Mouse (Mus musculus) kidney, adult 2 months (tissue): ENCODE measurements around the gene Slc45a2. TPM values are rescaled to one million over a fixed set of nuclear protein-coding genes. Genes with fewer than 3 reads are reported as not detected.

ENCODE experiments used
- DNase-seq: peaks from one replicate; pipeline ENCODE4 v3.0.0; 2021
- H3K27ac ChIP-seq: fragments of 200-500 bp; 2 replicates; pipeline ENCODE4 v1.5.1; 2012; ENCODE audit warnings: low read depth, low read length, control low read depth, inconsistent platforms; ENCODE audit not compliant: insufficient read depth
- H3K27me3 ChIP-seq: fragments of 200-500 bp; replicated peaks from 2 replicates; pipeline ENCODE4 v1.6.1; 2012; ENCODE audit warnings: mild to moderate bottlenecking, moderate library complexity, low read length, inconsistent platforms; ENCODE audit not compliant: control insufficient read depth, insufficient read depth
- H3K36me3 ChIP-seq: fragments of 200-500 bp; 2 replicates; pipeline ENCODE4 v1.6.1; 2012; ENCODE audit warnings: mild to moderate bottlenecking, moderate library complexity, low read length, inconsistent platforms; ENCODE audit not compliant: control insufficient read depth, insufficient read depth
- H3K4me1 ChIP-seq: fragments of 200-500 bp; 2 replicates; pipeline ENCODE4 v1.6.1; 2011; ENCODE audit warnings: low read length; ENCODE audit not compliant: control insufficient read depth, insufficient read depth
- H3K4me3 ChIP-seq: fragments of 200-500 bp; 2 replicates; pipeline ENCODE4 v1.5.1; 2011; ENCODE audit warnings: mild to moderate bottlenecking, low read depth, low read length, control low read depth; ENCODE audit not compliant: insufficient read depth
- CTCF ChIP-seq: fragments of 200-500 bp; conservative IDR thresholded peaks from 2 replicates; pipeline ENCODE4 v1.5.1; 2011; ENCODE audit warnings: low read depth, mild to moderate bottlenecking, control low read depth, low read length, moderate library complexity, mixed read lengths; ENCODE audit not compliant: insufficient read depth, insufficient read length
- POLR2A ChIP-seq: fragments of 200-500 bp; IDR thresholded peaks from one replicate; pipeline ENCODE4 v1.6.1; 2011; ENCODE audit warnings: low read depth, low read length, control low read depth
- WGBS: fragments of 180-500 bp; shearing (Covaris S2); methylation state at CpG from one replicate; pipeline ENCODE4 v1.1.7; 2018; 5-methylcytosine and 5-hydroxymethylcytosine counted together
- polyA plus RNA-seq: library from polyadenylated mRNA; depleted of rRNA; stranded (reverse); fragments of >200 nt; gene quantifications from 2 replicates; pipeline ENCODE4 v1.2.3, GENCODE M21; 2012; rRNA removed

Slc45a2 gene
- polyA plus RNA-seq = 0.14 and 0.16 TPM in 2 replicates

- H3K4me1 ChIP-seq = no peaks in the 10 kb centered on the region
- 55% methylated on average over 7 of the region's 7 CpGs for WGBS
- H3K4me3 ChIP-seq = peak within 1 kb of the TSS; percentile 37
- DNase-seq = no peak
- no peak within 1 kb of the TSS for H3K27ac ChIP-seq
- H3K36me3 ChIP-seq = no peaks in the 10 kb centered on the region
- TF ChIP-seq POLR2A (no peak), CTCF (no peak)
- H3K27me3 ChIP-seq = no peaks in the 10 kb centered on the region
Observed at GRCm38 (mm10) chr15:11000421-11000820, at the start of gene Slc45a2. Gene Slc45a2, plus strand, starts transcription at chr15:11000721.

- DNase-seq = peak; percentile 45
- H3K36me3 ChIP-seq = no peaks in the 10 kb centered on the region
- H3K4me3 ChIP-seq = peak within 1 kb of the TSS; percentile 35
- TF ChIP-seq CTCF (no peak), POLR2A (no peak)
- H3K4me1 ChIP-seq = peaks cover 29% of the 10 kb centered on the region; the same call in 1 of the 2 replicates
- peak within 1 kb of the TSS; percentile 91 for H3K27ac ChIP-seq
- 33% methylated on average over 23 of the region's 23 CpGs for WGBS
- no peaks in the 10 kb centered on the region for H3K27me3 ChIP-seq
Observed at GRCm38 (mm10) chr15:10951951-10952759, 48.4 kb upstream of the Slc45a2 start, which contains the start of gene C1qtnf3. Gene C1qtnf3, plus strand, starts transcription at chr15:10952332.

- Histone ChIP-seq H3K4me3 (peak overlapping the region; percentile 35; the same call in 1 of the 2 replicates), H3K4me1 (peaks cover 29% of the 10 kb centered on the region; the same call in 1 of the 2 replicates), H3K27ac (peak overlapping the region; percentile 91), H3K36me3 (no peaks in the 10 kb centered on the region), H3K27me3 (no peaks in the 10 kb centered on the region)
- WGBS = 38% methylated on average over 4 of the region's 4 CpGs
- TF ChIP-seq POLR2A = no peak
- no peak for TF ChIP-seq CTCF
- DNase-seq = peak; percentile 73
Observed at GRCm38 (mm10) chr15:10952760-10953305, 47.7 kb upstream of the Slc45a2 start.

- TF ChIP-seq CTCF = no peak
- no peak for TF ChIP-seq POLR2A
- Histone ChIP-seq H3K36me3 (no peaks in the 10 kb centered on the region), H3K27me3 (no peaks in the 10 kb centered on the region), H3K27ac (peak overlapping the region; percentile 97), H3K4me3 (peak overlapping the region; percentile 24), H3K4me1 (peaks cover 32% of the 10 kb centered on the region; the same call in 1 of the 2 replicates)
- 38% methylated on average over 1 of the region's 1 CpGs for WGBS
- peak; percentile 33 for DNase-seq
Observed at GRCm38 (mm10) chr15:10953465-10953864, 47.1 kb upstream of the Slc45a2 start.

GRCm38 (mm10) chr15:10954381-10955016, 46.0 kb upstream of the Slc45a2 start:
- WGBS = 40% methylated on average over 6 of the region's 6 CpGs
- H3K4me1 ChIP-seq = peaks cover 38% of the 10 kb centered on the region; the same call in 1 of the 2 replicates
- H3K36me3 ChIP-seq = no peaks in the 10 kb centered on the region
- TF ChIP-seq CTCF = no peak
- TF ChIP-seq POLR2A = no peak
- peak overlapping the region; percentile 100 for H3K27ac ChIP-seq
- DNase-seq = peak; percentile 78
- peak overlapping the region; percentile 50 for H3K4me3 ChIP-seq
- no peaks in the 10 kb centered on the region for H3K27me3 ChIP-seq

- Histone ChIP-seq H3K27me3 (no peaks in the 10 kb centered on the region), H3K4me1 (peaks cover 40% of the 10 kb centered on the region; the same call in 1 of the 2 replicates), H3K27ac (peak overlapping the region; percentile 100), H3K4me3 (no peak overlapping the region), H3K36me3 (no peaks in the 10 kb centered on the region)
- 15% methylated on average over 5 of the region's 5 CpGs for WGBS
- TF ChIP-seq POLR2A (no peak), CTCF (no peak)
- DNase-seq = peak; percentile 83
Observed at GRCm38 (mm10) chr15:10955156-10955555, 45.4 kb upstream of the Slc45a2 start.
